ENCODE assay signal across 8 mouse cellular contexts in genomic region chr7:99095191-99095590, GRCm38 (mm10). TPM values are rescaled to one million over a fixed set of nuclear protein-coding genes. Genes with fewer than 3 reads are reported as not detected.
A peak's percentile ranks its signal among the peaks of the same experiment; 100 is the strongest.
DNase-seq lines count a peak whose midpoint lies in the region; ATAC-seq and TF ChIP-seq lines count a peak whose summit lies in the region.

No protein-coding gene starts in this region.

- no peaks in the 10 kb centered on the region for H3K9me3 ChIP-seq in forebrain, embryonic 11.5 days (ENCODE audit: control insufficient read depth, low read length)
- no peaks in the 10 kb centered on the region for H3K9me3 ChIP-seq in forebrain, embryonic 13.5 days (replicated peaks)
- no peaks in the 10 kb centered on the region for H3K9me3 ChIP-seq in neural tube, embryonic 15.5 days (replicated peaks)
- no peaks in the 10 kb centered on the region for H3K9me3 ChIP-seq in liver, postnatal 0 days (ENCODE audit: low read length)

- no peak for ATAC-seq in forebrain, embryonic 11.5 days (replicated peaks; ENCODE audit: low FRiP score)
- no peak for ATAC-seq in forebrain, embryonic 13.5 days
- ATAC-seq in neural tube, embryonic 15.5 days (ENCODE audit: low FRiP score), result no peak
- peak; percentile 62; the same call in 1 of the 2 replicates for ATAC-seq in common myeloid progenitor, adult 5-6 weeks (replicated peaks; ENCODE audit: low read depth, poor library complexity, severe bottlenecking)
- ATAC-seq in liver, postnatal 0 days, result 0 out of 2 replicates have a peak, but pooled peaks have one; percentile 26

- no peak overlapping the region for H3K9ac ChIP-seq in forebrain, embryonic 11.5 days (ENCODE audit: low read length)
- no peak overlapping the region for H3K9ac ChIP-seq in forebrain, embryonic 13.5 days
- H3K9ac ChIP-seq in neural tube, embryonic 15.5 days (replicated peaks), result no peak overlapping the region
- no peak overlapping the region for H3K9ac ChIP-seq in liver, postnatal 0 days (replicated peaks)

- H3K27ac ChIP-seq in forebrain, embryonic 11.5 days (ENCODE audit: low read depth, low read length), result no peak overlapping the region
- H3K27ac ChIP-seq in forebrain, embryonic 13.5 days, result no peak overlapping the region
- H3K27ac ChIP-seq in neural tube, embryonic 15.5 days (replicated peaks), result no peak overlapping the region
- H3K27ac ChIP-seq in liver, postnatal 0 days (ENCODE audit: low read depth), result no peak overlapping the region

- no peak overlapping the region for H3K4me2 ChIP-seq in forebrain, embryonic 11.5 days (ENCODE audit: low read depth, low read length, severe bottlenecking)
- H3K4me2 ChIP-seq in forebrain, embryonic 13.5 days, result no peak overlapping the region
- H3K4me2 ChIP-seq in neural tube, embryonic 15.5 days, result no peak overlapping the region
- no peak overlapping the region for H3K4me2 ChIP-seq in liver, postnatal 0 days (ENCODE audit: low read depth, low read length)

- 71% methylated on average over 4 of the region's 4 CpGs for WGBS in forebrain, embryonic 11.5 days
- 67% methylated on average over 4 of the region's 4 CpGs for WGBS in forebrain, embryonic 13.5 days
- WGBS in neural tube, embryonic 15.5 days, result 72% methylated on average over 4 of the region's 4 CpGs
- 76% methylated on average over 4 of the region's 4 CpGs for WGBS in liver, postnatal 0 days (ENCODE audit: insufficient replicate concordance)

- no peaks in the 10 kb centered on the region for H3K4me1 ChIP-seq in forebrain, embryonic 11.5 days (replicated peaks; ENCODE audit: control insufficient read depth, insufficient read depth, low read length)
- peaks cover 4% of the 10 kb centered on the region for H3K4me1 ChIP-seq in forebrain, embryonic 13.5 days
- peaks cover 2% of the 10 kb centered on the region; the same call in 1 of the 2 replicates for H3K4me1 ChIP-seq in neural tube, embryonic 15.5 days
- peaks cover 9% of the 10 kb centered on the region; the same call in 1 of the 2 replicates for H3K4me1 ChIP-seq in liver, postnatal 0 days (ENCODE audit: insufficient read depth)

- DNase-seq in forebrain, embryonic 11.5 days (ENCODE audit: low spot score), result peak; percentile 66
- peak; percentile 49 for DNase-seq in neural tube, embryonic 10.5 days (ENCODE audit: extremely low spot score, low spot score)
- peak; percentile 74 for DNase-seq in liver, postnatal 0 days
- peak; percentile 54 to 55 for DNase-seq in thymus, postnatal 36 days
- no peak for DNase-seq in adipocyte (ENCODE audit: low spot score)

- no peak for TF ChIP-seq EP300 in liver, postnatal 0 days (IDR thresholded peaks at IDR 0.05; ENCODE audit: low read depth)

- no peaks in the 10 kb centered on the region for H3K36me3 ChIP-seq in forebrain, embryonic 11.5 days (ENCODE audit: control insufficient read depth, insufficient read depth, low read length)
- 0 out of 2 replicates have a peak, but pooled peaks cover 6% of the 10 kb centered on the region for H3K36me3 ChIP-seq in forebrain, embryonic 13.5 days (ENCODE audit: poor library complexity, severe bottlenecking)
- H3K36me3 ChIP-seq in neural tube, embryonic 15.5 days, result peaks cover 8% of the 10 kb centered on the region; the same call in 1 of the 2 replicates
- peaks cover 28% of the 10 kb centered on the region for H3K36me3 ChIP-seq in liver, postnatal 0 days (replicated peaks; ENCODE audit: insufficient read depth, low read length)

- H3K4me3 ChIP-seq in forebrain, embryonic 11.5 days (ENCODE audit: low read depth, low read length), result no peak overlapping the region
- H3K4me3 ChIP-seq in forebrain, embryonic 13.5 days, result no peak overlapping the region
- H3K4me3 ChIP-seq in neural tube, embryonic 15.5 days (replicated peaks), result no peak overlapping the region
- no peak overlapping the region for H3K4me3 ChIP-seq in liver, postnatal 0 days (ENCODE audit: low read depth, low read length)

- H3K27me3 ChIP-seq in forebrain, embryonic 11.5 days (ENCODE audit: control insufficient read depth, insufficient read depth, low read length), result no peaks in the 10 kb centered on the region
- H3K27me3 ChIP-seq in forebrain, embryonic 13.5 days, result no peaks in the 10 kb centered on the region
- no peaks in the 10 kb centered on the region for H3K27me3 ChIP-seq in neural tube, embryonic 15.5 days (replicated peaks)
- no peaks in the 10 kb centered on the region for H3K27me3 ChIP-seq in liver, postnatal 0 days (ENCODE audit: insufficient read depth, low read length)

- TF ChIP-seq CTCF in liver, postnatal 0 days (IDR thresholded peaks at IDR 0.05; ENCODE audit: low read depth), result peak; percentile 74

RNA-seq across cellular contexts. Expression of gene Uvrag, which starts 45.8 kb away (rescaled TPM):
- 12.2 and 12.8 TPM in 2 replicates for polyA plus RNA-seq in forebrain, embryonic 11.5 days (2014; fragmentation: Nextera tagmentation; extraction: Ambion mirVana)
- 13.6 and 14.6 TPM in 2 replicates for polyA plus RNA-seq in forebrain, embryonic 13.5 days (2015; fragmentation: Nextera tagmentation; extraction: Ambion mirVana)
- polyA plus RNA-seq in neural tube, embryonic 15.5 days (2015; fragmentation: Nextera tagmentation; extraction: Ambion mirVana), result 15.6 and 17.3 TPM in 2 replicates
- total RNA-seq in common myeloid progenitor, adult 5-6 weeks (2017), result 31.4 and 37.1 TPM in 2 replicates
- polyA plus RNA-seq in liver, postnatal 0 days (2015; fragmentation: Nextera tagmentation; extraction: Ambion mirVana), result 9.4 and 11.9 TPM in 2 replicates

Comparison
In these comparisons a context has a peak if more than half of its experiments do, and no peak if none do; other contexts are left out.
1. ATAC-seq: peak in common myeloid progenitor, adult 5-6 weeks (single experiment) and liver, postnatal 0 days (single experiment); none in forebrain, embryonic 11.5 days (single experiment), forebrain, embryonic 13.5 days (single experiment) and neural tube, embryonic 15.5 days (single experiment).